Mouse (Mus musculus) MEL (cell line): ENCODE measurements at regions not wholly inside any gene's neighbourhood (a gene's known extent, or its start where the extent isn't known, plus 50 kb on each side); places are given as distances from the start of the nearest gene placed in this dataset.

Experiments
- CTCF ChIP-seq, 3 experiments: IDR thresholded peaks in 2 of 3; conservative IDR thresholded peaks in 1 of 3; 2 replicates each; pipeline ENCODE4 v1.5.1; 2011 to 2012; ENCODE audit warnings: low read length in 3 of 3, low read depth in 2 of 3, mild to moderate bottlenecking in 2 of 3, improper control_type of control experiment in 1 of 3, inconsistent platforms in 1 of 3, mixed read lengths in 1 of 3, moderate library complexity in 1 of 3; ENCODE audit not compliant: control insufficient read depth in 1 of 3, insufficient read depth in 1 of 3, poor library complexity in 1 of 3, severe bottlenecking in 1 of 3
- ETS1 ChIP-seq: IDR thresholded peaks from 2 replicates; pipeline ENCODE4 v1.6.1; 2012; ENCODE audit warnings: low read depth, mild to moderate bottlenecking, inconsistent platforms, low read length, improper control_type of control experiment, moderate library complexity
- POLR2A ChIP-seq, 2 experiments: IDR thresholded peaks; 2 replicates each; pipeline ENCODE4 v1.6.1; 2011 to 2012; ENCODE audit warnings: low read length in 2 of 2, mild to moderate bottlenecking in 2 of 2, control low read depth in 1 of 2, improper control_type of control experiment in 1 of 2, low read depth in 1 of 2, moderate library complexity in 1 of 2; ENCODE audit not compliant: control insufficient read depth in 1 of 2, insufficient read depth in 1 of 2, poor library complexity in 1 of 2
- RAD21 ChIP-seq: IDR thresholded peaks from 2 replicates; pipeline ENCODE4 v1.6.1; 2011; ENCODE audit warnings: mild to moderate bottlenecking, low read depth, low read length, improper control_type of control experiment
- RCOR1 ChIP-seq: IDR thresholded peaks from 2 replicates; pipeline ENCODE4 v1.6.1; 2012; ENCODE audit warnings: low read depth, mild to moderate bottlenecking, inconsistent platforms, low read length, improper control_type of control experiment
- ZC3H11A ChIP-seq: IDR thresholded peaks from 2 replicates; pipeline ENCODE4 v1.6.1; 2012; ENCODE audit warnings: low read depth, mild to moderate bottlenecking, inconsistent platforms, low read length, improper control_type of control experiment

- TF ChIP-seq RAD21 (no peak), POLR2A (IDR thresholded peaks at IDR 0.05; ENCODE audit: control insufficient read depth in 1 of 2, insufficient read depth in 1 of 2, low read depth in 1 of 2, low read length in 2 of 2, poor library complexity in 1 of 2) (no peak), CTCF (IDR thresholded peaks at IDR 0.05 in 2 of 3, conservative IDR thresholded peaks at IDR 0.05 in 1 of 3; ENCODE audit: control insufficient read depth in 1 of 3, insufficient read depth in 1 of 3, low read depth in 2 of 3, low read length in 3 of 3, poor library complexity in 1 of 3, severe bottlenecking in 1 of 3) (no peak), ETS1 (no peak), RCOR1 (no peak), ZC3H11A (no peak)
Observed at GRCm38 (mm10) chr4:99385381-99385780, 89.7 kb downstream of the Gm12689 start.
